ENCODE assay signal across 20 mouse cellular contexts in genomic region chr11:103970876-103971275, GRCm38 (mm10).
"Had no signal": no experiment of that assay in that cellular context is flagged by ENCODE, and none has a peak within 500 bp of the region (broad histone marks: within the 10 kb centered on the region; RNA-seq: fewer than 3 reads in every experiment).

No protein-coding gene starts in this region.

- DNase-seq: kidney, adult 2 months; kidney, postnatal 25 days; left cerebral cortex, postnatal 4 days; lung, adult 18-20 months; lung, postnatal 10 days; lung, postnatal 36 days; midbrain, embryonic 14.5 days; retina, postnatal 1 day; right cerebral cortex, postnatal 25 days; spleen, adult 18-20 months; thymus, adult 18-20 months; thymus, postnatal 36 days had no signal

- H3K9ac ChIP-seq: limb, embryonic 12.5 days; limb, embryonic 15.5 days; liver, embryonic 15.5 days; lung, embryonic 15.5 days had no signal

- H3K27ac ChIP-seq: kidney, postnatal 0 days; limb, embryonic 12.5 days; limb, embryonic 15.5 days; liver, embryonic 15.5 days; lung, embryonic 15.5 days had no signal

- H3K4me2 ChIP-seq: limb, embryonic 12.5 days; limb, embryonic 15.5 days; liver, embryonic 11.5 days; liver, embryonic 15.5 days; lung, embryonic 15.5 days; midbrain, embryonic 11.5 days had no signal

- H3K4me3 ChIP-seq: limb, embryonic 12.5 days; limb, embryonic 15.5 days; liver, embryonic 15.5 days; lung, embryonic 15.5 days; megakaryocyte, embryonic 14.5 days had no signal

- H3K27me3 ChIP-seq: limb, embryonic 12.5 days; limb, embryonic 15.5 days; liver, embryonic 15.5 days; lung, embryonic 15.5 days; megakaryocyte, embryonic 14.5 days had no signal

- H3K9me3 ChIP-seq: limb, embryonic 12.5 days; limb, embryonic 15.5 days; liver, embryonic 15.5 days; lung, embryonic 15.5 days; megakaryocyte, embryonic 14.5 days had no signal
